Mouse (Mus musculus): ENCODE measurements at regions not wholly inside any gene's neighbourhood (a gene's known extent, or its start where the extent isn't known, plus 50 kb on each side); places are given as distances from the start of the nearest gene placed in this dataset.
A peak's percentile ranks its signal among the peaks of the same experiment; 100 is the strongest.

- DNase-seq (ENCODE audit: low spot score) = no peak
Observed at GRCm38 (mm10) chr12:15965921-15966320, 149.2 kb upstream of the Trib2 start.

- DNase-seq (ENCODE audit: low spot score) = no peak
Observed at GRCm38 (mm10) chr12:15964073-15964472, 147.4 kb upstream of the Trib2 start.

- no peak for DNase-seq (ENCODE audit: low spot score)
Observed at GRCm38 (mm10) chr12:15961834-15962233, 145.1 kb upstream of the Trib2 start.

- DNase-seq (ENCODE audit: low spot score) = no peak
Observed at GRCm38 (mm10) chr12:15937443-15938237, 120.9 kb upstream of the Trib2 start.

GRCm38 (mm10) chr12:15932067-15932466 lies 115.3 kb upstream of the Trib2 start:
- DNase-seq (ENCODE audit: low spot score) = no peak

- no peak for DNase-seq (ENCODE audit: low spot score)
Observed at GRCm38 (mm10) chr12:15931535-15931934, 114.8 kb upstream of the Trib2 start.

DNA sequence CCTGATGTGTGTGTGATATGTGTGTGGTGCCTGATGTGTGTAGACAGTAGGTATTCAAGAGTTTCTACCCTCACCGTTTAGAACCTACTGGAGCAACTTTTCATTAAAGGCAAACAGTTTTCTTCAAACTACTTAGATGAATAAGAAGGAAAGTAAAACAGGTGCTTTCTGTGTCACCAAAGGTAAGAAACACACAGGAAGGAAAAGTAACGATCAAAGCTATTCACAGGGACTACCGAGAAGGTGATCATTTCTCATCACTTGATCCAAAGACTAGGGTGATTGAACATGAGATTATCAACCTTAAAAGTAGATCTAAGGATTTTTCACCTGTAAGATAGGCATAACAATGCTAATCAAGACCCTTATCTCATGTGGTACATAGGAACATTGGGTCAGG lies 113.4 kb upstream of the Trib2 start:
- no peak for DNase-seq (ENCODE audit: low spot score)

- peak; percentile 53 for DNase-seq (ENCODE audit: low spot score)
Observed at GRCm38 (mm10) chr12:15929541-15929940, 112.8 kb upstream of the Trib2 start.

DNA sequence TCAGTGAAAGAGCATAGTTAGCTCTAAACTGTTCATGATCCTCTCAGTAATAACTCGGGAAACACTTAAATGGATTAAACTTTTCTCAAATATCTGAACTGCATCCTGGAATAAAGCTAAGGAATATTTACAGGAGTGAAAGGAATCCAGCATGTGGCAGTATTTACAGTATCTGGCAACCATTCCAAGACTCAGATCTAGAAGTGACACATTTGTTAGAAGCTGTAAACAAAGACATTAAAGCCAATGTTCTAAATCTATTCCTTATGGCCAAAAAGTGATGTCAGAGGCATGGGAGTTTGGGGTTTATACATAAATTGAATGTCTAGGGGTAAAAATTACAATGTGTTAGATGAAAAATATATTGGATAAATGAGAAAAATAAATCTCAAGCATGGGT lies 101.6 kb upstream of the Trib2 start:
- DNase-seq (ENCODE audit: low spot score) = no peak

DNA sequence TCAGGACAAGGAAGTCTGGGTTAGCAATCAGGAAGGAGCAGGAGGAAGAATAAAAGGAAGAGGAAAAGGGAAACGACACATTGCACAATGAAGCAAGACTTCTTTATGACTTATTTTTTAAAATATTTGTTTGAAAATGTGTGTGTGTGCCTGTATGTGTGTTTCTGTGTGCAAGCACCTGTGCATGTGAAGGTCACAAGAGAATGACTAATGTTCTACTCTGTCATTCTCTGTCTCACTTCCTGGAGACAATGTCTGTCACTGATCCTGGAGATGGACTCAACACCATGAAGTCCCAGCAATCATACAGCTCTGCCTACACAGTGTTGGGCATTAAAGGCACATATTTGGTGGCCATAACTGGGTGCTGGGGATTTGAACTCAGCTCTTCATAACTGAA lies 96.2 kb upstream of the Trib2 start:
- no peak for DNase-seq (ENCODE audit: low spot score)

DNA sequence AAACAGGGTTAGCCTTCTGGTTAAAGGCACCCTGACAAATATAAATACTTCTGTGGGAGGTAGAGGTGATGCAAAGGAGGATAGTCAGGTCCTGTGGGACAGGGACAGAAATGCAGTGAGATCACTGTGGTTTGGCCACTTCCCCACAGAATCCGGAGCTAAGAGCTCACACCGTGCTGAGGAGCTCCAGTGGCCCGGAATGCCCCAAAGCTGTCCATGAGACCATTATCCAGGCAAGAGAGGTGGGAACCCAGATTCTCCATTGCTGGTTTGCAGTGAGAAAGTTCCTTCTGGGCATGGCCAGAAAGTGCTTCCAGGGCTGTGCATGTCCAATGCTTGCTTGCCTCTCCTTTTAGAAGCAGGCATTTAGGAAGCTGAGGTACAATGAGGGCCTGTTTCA lies 95.8 kb upstream of the Trib2 start:
- DNase-seq (ENCODE audit: low spot score) = no peak

DNA sequence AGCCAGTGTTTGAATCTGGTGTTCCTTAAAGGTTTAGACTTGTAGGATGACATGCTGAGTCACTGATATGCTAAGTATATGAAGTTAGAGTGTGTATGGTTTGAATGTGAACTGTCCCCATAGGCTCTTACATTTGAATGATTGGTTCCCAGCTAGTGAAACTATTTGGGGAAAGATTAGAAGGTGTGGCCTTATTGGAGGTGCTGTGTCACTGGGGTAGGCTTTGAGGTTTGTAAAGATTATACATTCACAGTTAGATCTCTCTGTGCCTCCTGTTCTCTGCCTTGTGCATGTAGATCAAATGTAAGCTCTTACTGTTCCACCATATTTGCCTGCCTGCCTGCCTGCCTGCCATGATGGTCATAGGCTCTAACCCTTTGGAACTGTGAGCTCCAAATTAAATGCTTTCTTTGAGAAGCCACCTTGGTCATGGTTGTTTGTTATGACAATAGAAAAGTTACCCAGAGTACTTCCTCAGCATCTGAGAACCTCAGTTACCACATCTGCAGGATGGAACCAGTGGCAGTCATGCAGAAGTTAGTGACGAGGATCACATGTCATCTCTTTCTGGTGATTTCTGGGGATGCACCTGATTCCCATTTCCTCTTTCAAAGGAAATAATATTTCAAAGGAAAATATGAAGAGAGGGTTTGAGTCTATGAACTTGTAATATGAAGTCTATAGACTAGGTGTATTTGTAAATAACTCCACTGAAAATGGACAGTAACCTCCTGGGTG lies 94.7 kb upstream of the Trib2 start:
- no peak for DNase-seq (ENCODE audit: low spot score)

DNA sequence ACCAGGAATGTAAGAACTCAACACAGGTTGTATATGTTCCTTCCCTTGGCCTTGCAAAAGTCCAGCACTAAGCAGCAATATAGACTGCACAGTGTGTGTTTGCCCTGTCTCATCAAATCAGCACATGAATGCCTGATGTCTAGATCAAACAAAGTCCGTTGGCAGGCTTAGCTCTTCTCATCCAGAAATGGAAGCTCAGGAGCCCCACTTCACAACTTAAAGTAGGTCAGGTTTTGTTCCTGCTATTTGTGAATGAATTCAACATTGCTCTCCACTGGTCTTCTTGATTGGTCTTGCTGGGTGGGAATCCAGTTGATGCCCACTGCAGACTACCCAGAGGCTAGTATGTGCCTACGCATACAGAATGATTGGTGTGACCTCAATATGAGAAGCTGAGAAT lies 80.8 kb upstream of the Trib2 start:
- no peak for DNase-seq (ENCODE audit: low spot score)

DNA sequence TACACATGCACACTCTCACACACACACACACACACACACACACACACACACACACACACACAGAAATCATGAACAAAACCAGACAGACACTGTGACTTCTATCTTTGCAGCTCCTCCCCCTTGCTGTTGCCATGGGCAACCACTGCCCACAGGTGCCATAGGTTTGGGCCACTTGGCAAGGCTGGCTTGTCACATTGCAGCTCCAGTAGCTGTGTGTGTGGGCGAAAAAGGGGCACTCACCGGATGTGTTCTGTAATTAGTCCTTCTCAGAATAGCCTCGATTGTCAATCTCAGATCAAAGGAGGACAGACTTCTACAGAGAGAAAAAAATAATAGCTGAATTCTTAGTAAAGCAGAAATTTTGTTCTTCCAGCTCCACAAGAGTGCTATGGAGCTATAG lies 79.8 kb upstream of the Trib2 start:
- DNase-seq (ENCODE audit: low spot score) = no peak

DNA sequence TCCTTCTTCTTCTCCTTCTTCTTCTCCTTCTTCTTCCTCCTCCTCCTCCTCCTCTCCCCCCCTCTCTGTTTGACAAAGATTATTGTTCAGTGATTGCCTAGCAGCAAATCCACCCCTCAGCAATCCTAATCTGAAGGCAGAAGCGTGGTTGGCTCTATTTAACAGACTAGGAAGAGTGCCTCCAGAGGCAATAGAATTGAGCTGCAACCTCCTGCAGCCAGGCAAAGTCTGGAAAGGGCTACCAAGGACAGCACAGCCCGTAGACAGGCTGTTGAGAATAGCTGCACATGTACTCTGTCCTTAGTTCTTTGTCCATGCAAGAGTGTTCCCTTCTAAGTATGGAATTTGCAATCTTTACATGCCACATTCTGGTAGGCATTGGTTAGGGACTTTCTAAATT lies 78.5 kb upstream of the Trib2 start:
- DNase-seq (ENCODE audit: low spot score) = no peak

GRCm38 (mm10) chr12:15890591-15890990 lies 73.9 kb upstream of the Trib2 start:
- DNase-seq (ENCODE audit: low spot score) = no peak

DNA sequence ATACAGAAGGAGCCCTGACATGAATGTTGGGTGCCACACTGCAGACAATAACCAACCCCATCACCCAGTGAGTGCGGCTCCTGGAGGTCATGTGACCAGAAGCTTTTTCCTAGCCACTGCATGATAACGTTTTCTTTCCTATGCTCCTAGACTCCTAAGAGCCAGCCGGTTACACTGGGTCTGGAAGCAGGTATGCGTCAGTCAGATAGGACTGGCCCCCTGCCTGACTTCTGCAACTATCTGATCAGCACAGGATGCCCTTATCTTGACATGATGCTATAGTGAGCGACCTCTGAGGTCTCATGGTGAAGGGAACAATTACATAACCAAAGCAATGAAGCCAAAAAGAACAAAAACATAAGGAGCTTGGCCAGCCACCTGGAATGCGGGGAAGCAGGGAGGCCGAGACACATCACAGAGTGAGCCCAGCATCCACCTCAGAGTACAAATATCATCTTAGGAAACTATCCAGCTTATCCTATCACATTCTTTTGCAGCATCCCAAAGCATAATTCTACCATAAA lies 63.2 kb upstream of the Trib2 start:
- DNase-seq (ENCODE audit: low spot score) = no peak

Data from adipocyte (in vitro differentiated cells).